Mouse (Mus musculus) lung, embryonic 14.5 days (tissue): ENCODE results near the gene Lyz1. TPM values are rescaled to one million over a fixed set of nuclear protein-coding genes. Genes with fewer than 3 reads are reported as not detected.
"Not testable (repeated sequence)": the region's sequence is repeated elsewhere in the genome, so short reads cannot be mapped to it uniquely, and the experiment has no call there.

Experiments
- ATAC-seq: fragments of 200-750 bp; cut with Nextera tagmentation; 2 replicates; pipeline ENCODE4 v1.8.0; 2017; ENCODE audit warnings: mild to moderate bottlenecking, moderate TSS enrichment, moderate library complexity; ENCODE audit not compliant: insufficient read depth
- DNase-seq: peaks from one replicate; pipeline ENCODE4 v3.0.0-alpha.2; 2015
- H3K27ac ChIP-seq: fragments of 300-500 bp; sonication (generic); 2 replicates; pipeline ENCODE4 v1.5.1; 2014; ENCODE audit warnings: low read depth, mild to moderate bottlenecking, moderate library complexity
- H3K27me3 ChIP-seq: fragments of 300-500 bp; sonication (generic); 2 replicates; pipeline ENCODE4 v1.6.1; 2014; ENCODE audit warnings: low read length, control low read depth; ENCODE audit not compliant: insufficient read depth
- H3K36me3 ChIP-seq: fragments of 300-500 bp; sonication (generic); 2 replicates; pipeline ENCODE4 v1.6.1; 2014; ENCODE audit warnings: control low read depth; ENCODE audit not compliant: insufficient read depth
- H3K4me1 ChIP-seq: fragments of 300-500 bp; sonication (generic); 2 replicates; pipeline ENCODE4 v1.6.1; 2014; ENCODE audit warnings: antibody characterized with exemption, control low read depth; ENCODE audit not compliant: insufficient read depth
- H3K4me2 ChIP-seq: fragments of 300-500 bp; sonication (generic); 2 replicates; pipeline ENCODE4 v1.6.1; 2014; ENCODE audit warnings: mild to moderate bottlenecking
- H3K4me3 ChIP-seq: fragments of 300-500 bp; sonication (generic); 2 replicates; pipeline ENCODE4 v1.5.1; 2014; ENCODE audit warnings: low read depth, low read length
- H3K9ac ChIP-seq: fragments of 300-500 bp; sonication (generic); 2 replicates; pipeline ENCODE4 v1.6.1; 2014
- H3K9me3 ChIP-seq: fragments of 300-500 bp; sonication (generic); 2 replicates; pipeline ENCODE4 v1.6.1; 2016; ENCODE audit warnings: low read depth, low read length, control low read depth
- CTCF ChIP-seq: IDR thresholded peaks from 2 replicates; pipeline ENCODE4 v1.5.1; 2016; ENCODE audit warnings: antibody characterized with exemption, low read depth
- WGBS: fragments of 180-500 bp; shearing (Covaris S2); extraction: QIAGEN DNeasy Blood & Tissue Kit; methylation state at CpG from one replicate; pipeline ENCODE4 v1.1.7; 2014; 5-methylcytosine and 5-hydroxymethylcytosine counted together
- polyA plus RNA-seq: library from polyadenylated mRNA; unstranded; fragments of >200 nt; fragmentation: Nextera tagmentation; extraction: Ambion mirVana; gene quantifications from 2 replicates; pipeline ENCODE4 v1.2.1, GENCODE M21; 2014

Gene Lyz1
- polyA plus RNA-seq, 1 experiment from 2014 or later: not detected

DNA sequence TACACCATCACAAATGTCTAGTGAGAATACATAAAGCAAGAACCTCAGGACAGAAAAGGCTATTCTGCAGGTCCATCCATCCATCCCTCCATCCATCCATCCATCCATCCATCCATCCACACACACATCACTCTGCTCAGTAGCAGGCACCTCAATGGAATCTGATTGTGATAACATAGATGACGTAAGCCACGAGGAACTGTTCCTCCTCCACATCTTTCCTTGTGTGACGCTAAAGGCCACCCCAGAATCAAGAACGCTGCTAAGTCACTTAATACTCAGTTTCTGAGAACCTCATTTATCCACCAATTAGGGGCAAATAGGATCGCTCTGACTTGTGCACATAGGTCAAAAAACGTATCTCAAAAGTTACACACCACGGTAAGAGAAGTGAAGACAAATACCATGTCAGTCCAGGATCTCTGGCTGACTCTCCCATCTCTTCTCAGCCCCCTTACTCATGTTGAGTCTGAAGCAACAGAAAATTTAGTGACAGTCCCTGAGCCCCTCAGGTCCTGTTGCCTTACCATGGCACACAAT lies 11.2 kb downstream of the Lyz1 start:
- Histone ChIP-seq H3K36me3 (no peaks in the 10 kb centered on the region), H3K9me3 (no peaks in the 10 kb centered on the region), H3K4me3 (no peak overlapping the region), H3K4me1 (no peaks in the 10 kb centered on the region), H3K27me3 (no peaks in the 10 kb centered on the region), H3K9ac (no peak overlapping the region), H3K27ac (no peak overlapping the region), H3K4me2 (no peak overlapping the region)
- WGBS: 72% methylated on average over 7 of the region's 7 CpGs
- ATAC-seq: no peak
- TF ChIP-seq CTCF: no peak
- no peak for DNase-seq

DNA sequence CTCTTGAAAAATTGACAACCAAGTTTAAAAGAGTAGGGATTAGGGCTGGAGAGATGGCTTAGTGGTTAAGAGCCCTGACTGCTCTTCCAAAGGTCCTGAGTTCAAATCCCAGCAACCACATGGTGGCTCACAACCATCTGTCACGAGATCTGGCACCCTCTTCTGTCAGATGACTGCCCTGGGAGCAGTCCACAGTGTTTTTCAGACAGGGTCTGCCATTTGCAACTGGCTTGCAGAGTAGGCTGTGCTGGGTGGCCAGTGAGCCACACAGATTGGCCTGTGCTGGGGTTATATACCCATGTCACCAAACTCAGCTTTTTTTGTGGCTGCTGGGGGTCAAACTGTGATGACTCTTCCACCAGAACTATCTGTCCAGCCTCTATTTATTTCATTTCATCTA lies 12.7 kb downstream of the Lyz1 start:
- TF ChIP-seq CTCF: no peak
- H3K27ac ChIP-seq: no peak overlapping the region
- H3K9ac ChIP-seq: no peak overlapping the region
- H3K9me3 ChIP-seq: no peaks in the 10 kb centered on the region
- DNase-seq (no peak), ATAC-seq (no peak)
- H3K4me1 ChIP-seq: no peaks in the 10 kb centered on the region
- no peak overlapping the region for H3K4me2 ChIP-seq
- H3K27me3 ChIP-seq: no peaks in the 10 kb centered on the region
- WGBS: 70% methylated on average over 1 of the region's 1 CpGs
- H3K4me3 ChIP-seq: no peak overlapping the region
- no peaks in the 10 kb centered on the region for H3K36me3 ChIP-seq

DNA sequence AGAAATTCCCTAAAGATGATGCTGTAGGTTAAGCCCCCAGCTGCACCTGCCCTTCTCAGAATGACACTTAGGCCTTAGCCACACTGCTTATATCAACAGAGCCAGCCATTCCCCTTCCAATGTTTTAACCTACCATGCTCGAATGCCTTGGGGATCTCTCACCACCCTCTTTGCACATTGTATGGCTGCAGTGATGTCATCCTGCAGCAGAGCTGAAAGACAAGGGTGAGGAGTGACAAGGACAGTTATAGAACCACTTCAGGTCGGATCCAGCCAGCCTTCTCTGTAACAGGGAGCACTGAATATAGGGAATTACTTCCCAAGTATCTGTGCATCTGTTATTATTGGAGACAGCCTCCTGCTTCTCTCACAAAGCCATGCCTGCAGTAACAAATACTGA lies 14.2 kb downstream of the Lyz1 start:
- not testable (repeated sequence) for H3K4me1 ChIP-seq, H3K9ac ChIP-seq, H3K36me3 ChIP-seq, H3K4me2 ChIP-seq, H3K9me3 ChIP-seq, ATAC-seq, H3K27ac ChIP-seq, DNase-seq, H3K27me3 ChIP-seq, H3K4me3 ChIP-seq
- WGBS: 27% methylated on average over 2 of the region's 2 CpGs

DNA sequence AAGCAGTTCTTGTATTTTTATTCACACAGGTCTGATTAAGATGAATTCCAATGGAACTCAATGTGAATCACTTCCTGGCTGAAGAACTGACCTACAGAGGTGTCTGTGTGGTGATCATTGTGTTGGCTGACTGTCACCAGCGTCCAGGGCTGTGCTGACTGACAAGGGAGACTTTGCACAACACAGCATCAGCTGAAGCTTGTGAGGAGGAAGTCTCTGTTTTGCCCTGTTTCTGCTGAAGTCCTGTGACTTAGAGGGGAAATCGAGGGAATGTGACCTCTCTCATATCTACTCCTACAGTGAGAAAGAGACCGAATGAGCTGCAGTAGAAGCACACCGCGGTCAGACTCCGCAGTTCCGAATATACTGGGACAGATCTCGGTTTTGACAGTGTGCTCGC lies 14.9 kb downstream of the Lyz1 start:
- not testable (repeated sequence) for H3K27me3 ChIP-seq, H3K4me3 ChIP-seq, H3K36me3 ChIP-seq, H3K4me1 ChIP-seq, H3K27ac ChIP-seq, H3K9ac ChIP-seq, H3K9me3 ChIP-seq, DNase-seq, H3K4me2 ChIP-seq, ATAC-seq
- WGBS: 71% methylated on average over 9 of the region's 9 CpGs

DNA sequence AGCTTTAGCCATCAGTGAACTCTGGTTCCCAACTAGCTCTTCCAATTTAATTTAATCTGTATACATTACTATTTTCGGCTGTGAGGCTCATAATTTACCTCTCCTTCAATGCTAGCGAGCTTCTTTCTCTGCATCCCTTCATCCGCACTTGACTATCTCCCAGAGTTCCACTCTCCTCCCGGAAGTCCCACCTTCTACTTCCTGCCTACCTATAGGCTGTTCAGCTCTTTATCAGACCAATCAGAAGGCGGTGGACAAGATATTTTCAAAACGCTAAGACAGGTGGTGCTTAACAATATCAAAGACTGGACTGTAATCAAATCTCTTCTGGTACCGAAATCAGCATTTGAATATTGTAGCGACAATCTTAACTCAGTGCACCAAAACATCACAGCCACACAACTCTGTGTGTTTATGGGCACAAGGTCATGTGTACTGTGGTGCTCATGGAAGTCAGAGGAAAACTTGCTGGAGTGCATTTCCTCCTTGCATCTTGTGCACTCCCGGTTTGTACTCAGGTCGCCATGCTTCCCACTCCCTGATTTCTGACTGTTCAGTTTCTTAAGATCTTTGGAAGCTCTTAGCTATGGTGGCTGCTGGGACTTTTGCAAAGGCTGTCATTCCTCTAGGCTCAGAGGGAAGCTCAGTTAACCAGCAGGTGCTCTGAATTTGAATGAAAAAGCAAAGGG lies 16.8 kb downstream of the Lyz1 start:
- Histone ChIP-seq H3K4me3 (no peak overlapping the region), H3K36me3 (no peaks in the 10 kb centered on the region), H3K4me2 (no peak overlapping the region), H3K27ac (no peak overlapping the region), H3K4me1 (no peaks in the 10 kb centered on the region), H3K9me3 (no peaks in the 10 kb centered on the region), H3K9ac (no peak overlapping the region), H3K27me3 (no peaks in the 10 kb centered on the region)
- 79% methylated on average over 10 of the region's 10 CpGs for WGBS
- DNase-seq (no peak), ATAC-seq (no peak)
- no peak for TF ChIP-seq CTCF

DNA sequence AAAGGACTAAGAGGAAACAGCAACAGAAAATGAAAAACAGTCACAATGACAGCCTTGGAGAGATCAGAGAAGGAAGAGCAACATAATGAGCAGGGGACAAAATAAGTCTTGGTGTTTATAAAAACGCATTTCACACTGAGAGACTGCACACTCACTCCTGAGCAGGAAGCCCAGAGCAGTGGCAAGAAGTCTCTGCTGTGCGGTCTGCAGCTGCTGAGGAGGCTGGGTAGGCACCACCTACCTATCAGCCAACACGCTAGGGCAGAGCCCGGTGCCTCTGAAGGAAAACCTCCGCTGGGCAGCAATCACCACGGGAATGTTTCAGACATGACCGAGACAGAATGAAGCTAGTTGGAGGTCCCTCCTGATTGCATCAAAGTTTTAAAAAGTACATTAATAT lies 18.0 kb downstream of the Lyz1 start:
- H3K4me2 ChIP-seq, H3K9me3 ChIP-seq, H3K27ac ChIP-seq, H3K36me3 ChIP-seq, H3K4me3 ChIP-seq, H3K27me3 ChIP-seq, ATAC-seq, H3K9ac ChIP-seq, H3K4me1 ChIP-seq, DNase-seq: not testable (repeated sequence)
- WGBS: 80% methylated on average over 3 of the region's 7 CpGs

DNA sequence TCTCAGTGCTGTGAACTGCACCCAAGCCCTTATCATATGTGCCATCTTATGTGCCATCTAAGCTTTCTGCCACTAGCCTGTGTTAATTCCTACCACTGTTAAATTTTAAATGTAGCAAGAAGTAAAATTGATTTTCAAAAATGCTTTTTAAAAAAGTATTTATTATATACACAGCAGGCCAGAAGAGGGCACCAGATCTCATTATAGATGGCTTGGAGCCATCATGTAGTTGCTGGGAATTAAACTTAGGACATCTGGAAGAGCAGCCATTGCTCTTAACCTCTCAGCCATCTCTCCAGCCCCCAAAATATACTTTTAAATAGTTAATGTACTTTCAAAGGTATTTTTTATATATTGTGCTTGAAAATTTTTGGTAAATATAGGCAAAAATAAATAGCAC lies 20.6 kb downstream of the Lyz1 start:
- ATAC-seq: no peak
- TF ChIP-seq CTCF: peak; percentile 39
- no peak overlapping the region for H3K4me3 ChIP-seq

DNA sequence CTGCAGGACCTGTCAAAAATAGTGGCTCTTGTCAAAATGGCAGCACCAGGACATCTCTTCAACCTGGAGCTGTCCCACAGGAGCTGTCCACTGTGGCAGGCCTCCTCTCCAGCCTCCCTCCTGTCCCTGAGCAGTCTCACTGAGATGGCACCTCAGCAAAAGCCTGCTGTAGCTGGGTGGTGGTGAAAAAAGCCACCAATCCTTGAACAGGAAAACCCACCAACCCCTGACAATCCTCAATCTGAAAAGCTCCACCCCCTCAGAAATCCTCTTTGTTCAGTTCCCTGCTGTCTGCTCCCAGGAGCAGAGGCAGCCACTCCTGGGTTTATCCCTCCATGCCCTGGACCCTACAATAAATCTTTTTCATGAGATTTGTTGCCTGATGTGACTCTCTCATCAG lies 32.8 kb downstream of the Lyz1 start:
- H3K4me2 ChIP-seq: no peak overlapping the region
- H3K27ac ChIP-seq: no peak overlapping the region
- no peaks in the 10 kb centered on the region for H3K27me3 ChIP-seq
- ATAC-seq (no peak), DNase-seq (no peak)
- no peaks in the 10 kb centered on the region for H3K36me3 ChIP-seq
- no peak overlapping the region for H3K9ac ChIP-seq
- H3K9me3 ChIP-seq: no peaks in the 10 kb centered on the region; the same call in 1 of the 2 replicates
- no peak for TF ChIP-seq CTCF
- H3K4me3 ChIP-seq: no peak overlapping the region
- H3K4me1 ChIP-seq: no peaks in the 10 kb centered on the region

More for the DNA sequence above, 20.6 kb downstream of the Lyz1 start:
- Histone ChIP-seq H3K9ac (no peak overlapping the region), H3K9me3 (no peaks in the 10 kb centered on the region), H3K4me1 (no peaks in the 10 kb centered on the region), H3K4me2 (no peak overlapping the region), H3K36me3 (no peaks in the 10 kb centered on the region), H3K27ac (no peak overlapping the region), H3K27me3 (no peaks in the 10 kb centered on the region)
- peak; percentile 65 for DNase-seq
